Mouse (Mus musculus) WW6 (cell line): ENCODE data around the gene Nrxn1.

Experiments used
- DNase-seq: peaks from one replicate; pipeline ENCODE4 v3.0.0-alpha.2; 2013; ENCODE audit warnings: low read depth, low spot score

Gene Nrxn1

DNA sequence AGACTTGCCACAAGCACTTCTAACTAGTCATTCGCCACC is at the start of gene Nrxn1:
Gene Nrxn1 (minus strand): TSS at position 30 of the 39 bp plus-strand sequence.
- no peak for DNase-seq

DNA sequence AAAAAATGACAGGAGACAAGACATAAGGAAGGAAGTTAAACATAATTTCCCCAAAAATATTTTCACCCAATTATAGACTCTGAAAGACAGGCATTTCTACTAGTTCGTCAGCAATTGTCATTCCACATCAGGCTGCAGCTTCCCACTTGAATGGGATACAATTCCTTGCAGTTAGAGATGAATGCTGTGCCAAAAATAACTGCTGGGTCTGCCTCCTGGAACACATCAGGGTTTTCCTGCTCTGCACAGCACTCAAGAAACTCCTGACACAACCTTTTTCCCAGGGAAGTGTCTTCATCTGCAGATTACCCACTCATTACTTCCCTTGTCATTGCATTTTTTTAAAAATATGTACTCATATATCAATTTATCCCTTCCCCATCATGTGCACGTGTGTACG is 44.0 kb upstream of the Nrxn1 start:
- no peak for DNase-seq

DNA sequence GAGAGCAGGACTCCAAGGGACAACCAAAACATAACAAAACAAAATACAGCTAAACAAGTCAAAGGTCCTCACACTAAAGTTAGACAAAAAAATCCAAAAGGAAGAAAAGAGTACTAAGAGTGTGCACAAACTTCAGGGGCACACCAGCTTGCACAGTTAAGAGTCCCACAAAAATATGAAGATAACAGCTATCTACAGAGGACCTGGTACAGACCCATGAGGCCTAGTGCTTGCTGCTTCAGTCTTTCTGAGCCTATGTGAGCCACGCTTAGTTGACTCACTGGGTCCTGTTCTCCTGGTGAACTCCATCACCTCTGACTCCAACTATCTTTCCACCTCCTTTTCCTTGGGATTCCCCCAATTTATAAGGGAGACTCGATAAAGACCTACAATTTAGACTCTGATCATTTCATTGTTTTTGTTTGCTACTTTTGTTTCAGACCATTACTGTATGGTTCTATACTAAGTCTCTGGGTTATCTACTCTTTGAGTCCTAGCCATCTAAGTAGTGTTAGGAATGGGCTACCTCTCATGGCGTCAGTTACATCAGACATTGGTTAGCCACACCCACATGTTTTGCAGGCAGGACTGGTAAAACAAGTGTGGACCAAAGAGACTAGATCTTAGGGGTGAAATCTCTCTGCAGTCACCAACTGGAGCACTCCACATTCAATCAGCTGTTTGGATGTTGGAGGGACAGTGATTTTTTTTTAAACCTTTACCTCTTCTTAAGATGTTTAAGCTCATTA is 20.2 kb upstream of the Nrxn1 start:
- DNase-seq, result no peak

DNA sequence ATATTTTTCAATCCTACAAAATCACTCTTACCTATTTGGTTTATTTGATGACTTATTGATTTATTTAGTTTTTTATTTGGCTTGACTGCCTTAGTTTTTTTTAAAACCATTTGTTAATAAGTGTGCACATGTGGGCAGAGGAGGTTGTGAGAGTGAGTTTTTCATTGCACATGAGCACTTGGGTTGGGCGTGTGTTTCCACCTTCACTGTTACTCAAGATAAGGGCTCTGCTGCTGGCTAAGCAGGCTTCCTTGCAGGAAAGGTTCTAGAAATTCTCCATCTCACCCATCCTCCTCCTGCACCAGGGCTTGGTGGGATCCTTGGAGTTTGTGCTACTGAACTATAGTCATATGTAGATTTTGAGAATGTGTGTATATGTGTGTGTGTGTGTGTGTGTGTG is 19.2 kb upstream of the Nrxn1 start:
- no peak for DNase-seq

DNA sequence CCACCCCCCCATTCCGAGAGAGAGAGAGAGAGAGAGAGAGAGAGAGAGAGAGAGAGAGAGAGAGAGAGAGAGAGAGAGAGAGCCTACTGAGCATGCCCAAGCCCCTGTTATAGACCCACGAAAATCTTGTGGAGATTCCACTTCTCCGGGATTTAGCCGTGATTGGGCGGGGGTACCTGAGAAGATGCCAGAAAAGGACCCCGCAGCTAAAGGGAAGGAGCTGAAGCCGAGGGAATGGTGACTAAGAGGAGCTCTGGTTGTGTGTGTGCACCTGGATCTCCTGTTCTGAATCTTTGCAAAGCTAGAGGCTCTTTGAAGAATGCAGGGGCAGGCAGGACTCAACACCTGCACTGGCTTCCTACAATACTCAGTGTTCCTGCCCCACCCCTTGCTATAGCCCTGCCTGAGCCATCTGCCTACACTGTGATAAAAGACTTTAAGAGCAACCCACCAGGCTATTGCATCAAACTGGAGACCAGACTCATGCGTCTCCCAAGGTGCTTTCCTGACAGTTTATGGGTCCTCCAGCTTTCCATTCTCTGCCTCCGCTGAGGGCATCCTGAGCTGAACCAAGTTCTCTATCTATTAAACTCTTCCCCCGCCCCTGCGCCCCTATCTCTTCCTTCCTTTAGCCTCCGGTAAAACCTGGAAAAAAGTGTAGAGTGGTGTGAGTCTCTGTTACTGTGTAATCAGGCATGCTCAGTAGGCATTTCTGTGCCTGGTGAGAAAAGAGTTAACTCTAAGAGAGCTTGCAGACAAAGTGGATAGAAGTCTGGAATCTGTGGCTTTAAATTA is 407 bp upstream of the Nrxn1 start:
- DNase-seq, result no peak

DNA sequence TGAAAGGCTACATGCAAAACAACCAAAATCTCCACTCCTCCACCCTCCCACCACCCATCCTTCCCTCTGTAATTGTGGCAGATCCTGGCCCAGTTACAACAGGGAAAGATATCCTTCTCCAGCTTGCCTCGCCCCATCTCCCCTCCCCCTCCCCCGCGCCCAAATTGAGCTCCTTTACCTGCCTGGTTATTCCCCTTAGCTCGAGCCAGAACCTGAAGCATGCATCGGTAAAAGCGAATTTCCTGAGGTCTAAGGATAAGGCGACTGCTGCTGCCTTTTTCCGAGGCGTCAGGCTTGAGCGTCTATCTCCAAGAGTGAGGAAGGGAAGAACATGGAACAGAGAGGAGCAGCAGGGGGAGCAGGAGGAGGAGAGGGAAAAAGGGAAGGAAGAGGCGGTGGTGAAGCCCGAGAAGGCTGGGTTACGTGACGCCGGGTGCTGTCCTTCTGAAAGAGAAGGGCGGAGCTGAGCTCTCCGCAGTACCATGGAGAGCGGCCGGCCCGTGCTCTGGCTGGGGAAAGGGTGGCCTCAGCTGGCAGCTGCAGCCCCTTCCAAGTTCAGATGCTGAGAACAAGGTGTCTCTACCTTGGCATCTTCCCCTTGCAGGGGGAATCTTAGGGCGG is 340 bp downstream of the Nrxn1 start:
- peak; percentile 56 for DNase-seq

DNA sequence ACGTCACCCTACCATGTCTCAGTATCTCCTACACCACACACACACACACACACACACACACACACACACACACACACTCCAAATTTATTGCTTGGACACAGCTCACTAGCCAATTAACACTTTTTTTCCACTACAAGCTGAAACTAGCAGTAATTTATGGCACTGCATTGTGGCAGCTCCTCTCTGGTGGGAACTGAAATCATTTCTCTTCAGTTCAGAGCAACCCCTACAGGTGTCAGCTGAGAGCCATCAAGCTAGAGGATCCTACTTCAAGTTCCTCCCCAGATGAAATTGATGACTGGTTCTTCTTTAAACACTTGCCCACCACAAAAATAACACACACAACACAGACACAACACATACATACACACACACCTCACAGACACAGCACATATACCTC is 2.2 kb downstream of the Nrxn1 start:
- no peak for DNase-seq

DNA sequence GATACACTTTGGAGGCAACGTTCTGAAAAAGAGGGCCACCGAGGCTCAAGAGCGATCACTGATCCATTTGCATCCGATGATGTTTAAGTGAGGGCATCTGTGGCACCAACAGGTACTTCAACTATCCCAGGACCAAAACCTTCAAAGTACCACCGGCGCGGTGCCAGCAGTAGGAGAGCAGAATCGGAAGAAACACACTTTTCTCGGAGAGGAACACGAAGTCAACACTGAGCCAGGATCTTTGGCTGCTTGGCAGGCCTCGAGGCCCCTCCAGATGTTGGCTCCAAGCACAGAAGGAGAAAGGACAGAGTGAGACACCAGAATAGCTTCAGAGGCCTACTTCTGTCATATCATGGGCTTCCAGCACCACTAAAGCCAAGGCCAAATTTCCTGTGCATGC is 3.9 kb downstream of the Nrxn1 start:
- DNase-seq, result no peak

DNA sequence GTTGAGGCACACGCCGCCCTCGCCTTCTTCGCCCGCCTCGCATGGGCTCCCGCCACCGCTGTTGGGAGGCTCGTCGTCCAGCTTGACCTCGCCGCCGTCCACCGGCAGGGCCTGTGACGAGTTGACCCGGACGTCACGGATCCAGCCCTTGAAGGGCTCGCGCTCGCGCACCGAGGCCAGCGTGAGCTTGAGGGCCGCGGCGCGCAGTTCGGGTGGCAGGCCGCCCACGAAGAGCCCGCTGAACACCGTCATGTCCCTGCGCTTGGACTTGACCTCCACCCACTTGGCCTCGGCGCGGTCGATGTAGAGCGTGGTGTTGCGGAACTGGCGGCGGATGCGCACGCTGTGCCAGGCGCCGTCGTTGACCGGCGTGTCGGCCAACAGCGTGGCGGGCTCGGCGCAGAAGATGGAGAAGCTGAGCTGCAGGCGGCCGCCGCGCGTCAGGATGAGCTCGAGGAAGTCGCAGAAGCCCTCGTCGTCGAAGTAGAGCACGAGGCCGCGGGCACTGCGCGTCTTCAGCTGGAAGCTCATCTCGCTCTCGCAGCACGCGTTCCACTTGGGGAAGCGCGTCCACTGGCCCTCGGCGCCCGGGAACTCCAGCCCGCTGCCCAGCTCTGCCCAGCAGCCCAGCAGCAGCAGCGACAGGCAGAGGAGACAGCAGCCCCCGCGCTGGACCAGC is 4.7 kb downstream of the Nrxn1 start:
- DNase-seq, result no peak

DNA sequence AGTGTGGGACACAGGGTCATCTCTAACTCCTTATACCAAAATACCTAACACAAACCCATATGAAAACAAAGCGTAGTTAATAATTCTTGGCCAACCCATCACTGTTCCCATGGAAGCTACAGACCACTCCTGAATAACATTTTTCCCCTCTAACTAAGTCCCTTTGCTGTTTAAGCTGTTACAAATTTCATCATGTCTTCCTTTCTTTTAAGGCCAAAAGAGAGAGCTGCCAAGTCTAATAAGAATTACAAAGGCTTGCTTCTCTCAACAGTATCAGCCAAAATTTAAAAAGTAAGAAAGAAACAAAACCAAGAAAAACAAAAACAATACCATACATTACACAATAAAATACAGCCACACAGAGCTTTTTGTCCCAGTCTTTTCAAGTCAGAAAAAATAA is 6.5 kb downstream of the Nrxn1 start:
- DNase-seq, result no peak

DNA sequence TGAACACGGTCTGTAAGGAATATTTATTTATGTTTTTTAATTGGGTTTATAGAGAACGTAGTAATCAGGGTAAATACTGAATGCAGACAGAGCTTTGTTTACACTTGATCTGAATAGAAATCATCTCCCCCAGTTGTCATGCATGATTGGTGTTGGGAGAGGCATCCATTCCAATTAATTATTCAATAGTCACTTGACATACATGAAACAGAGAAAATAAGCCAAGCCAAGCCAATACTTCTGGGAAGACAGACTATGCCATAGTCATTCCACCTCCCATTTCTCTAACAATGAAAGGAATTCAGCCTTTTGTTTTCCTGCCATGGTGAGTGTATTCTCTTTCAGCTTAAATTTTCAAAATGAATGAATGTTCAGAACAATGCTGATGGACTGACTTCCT is 7.5 kb downstream of the Nrxn1 start:
- DNase-seq, result no peak

DNA sequence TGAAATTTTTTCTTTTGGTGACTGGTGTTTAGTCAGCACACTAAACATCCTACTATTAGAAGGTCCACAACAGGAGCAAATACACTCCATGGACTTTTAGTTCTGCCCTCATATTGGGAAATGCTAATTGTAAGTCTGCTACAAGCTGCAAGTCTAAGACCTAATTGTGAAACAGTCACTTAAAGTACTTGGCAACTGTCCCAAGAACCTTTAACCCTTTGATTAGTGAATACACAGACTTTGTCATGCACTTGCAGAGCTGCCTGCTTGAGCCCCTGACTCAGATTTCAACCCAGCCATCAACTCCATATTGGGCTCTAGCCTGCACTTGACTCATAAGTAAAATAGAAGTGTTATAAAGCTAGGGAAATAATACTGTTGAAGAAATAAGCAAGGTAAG is 13.8 kb downstream of the Nrxn1 start:
- DNase-seq, result no peak

DNA sequence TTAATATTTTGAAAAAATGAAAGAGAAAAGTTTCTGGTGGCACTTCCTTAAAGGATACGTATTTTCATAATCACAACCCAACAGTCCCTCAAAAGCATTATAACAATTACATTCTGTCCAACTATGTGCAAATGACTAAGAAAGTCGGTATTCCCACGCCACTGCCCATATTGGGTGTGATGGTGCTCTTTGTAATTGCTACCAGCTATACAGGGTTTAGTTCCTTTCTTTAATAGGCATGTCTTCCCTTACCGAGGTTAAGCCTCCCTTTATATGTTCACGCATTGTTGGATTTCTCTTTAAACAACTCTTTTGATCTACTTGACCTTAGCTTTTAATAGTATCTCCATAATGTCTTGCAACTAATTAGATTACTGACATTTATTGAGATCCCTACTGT is 18.1 kb downstream of the Nrxn1 start:
- DNase-seq, result no peak

DNA sequence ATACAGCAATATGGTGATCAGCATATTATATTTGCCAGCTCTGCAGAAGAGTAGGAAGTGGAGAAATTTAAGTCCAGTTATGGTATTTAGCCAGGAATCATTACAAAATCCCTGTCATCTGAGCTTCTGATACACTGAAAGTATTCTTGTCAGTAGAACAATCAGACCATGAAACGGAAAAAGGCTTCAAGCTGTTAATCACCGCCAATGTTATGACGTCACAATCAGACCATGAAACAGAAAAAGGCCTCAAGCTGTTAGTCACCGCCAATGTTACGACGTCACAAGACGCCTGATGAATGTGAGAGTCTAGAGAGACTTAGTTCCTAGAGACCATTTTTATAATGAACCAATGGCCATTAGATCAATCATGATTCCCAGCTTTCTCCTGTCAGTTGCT is 59.4 kb downstream of the Nrxn1 start:
- DNase-seq, result no peak

DNA sequence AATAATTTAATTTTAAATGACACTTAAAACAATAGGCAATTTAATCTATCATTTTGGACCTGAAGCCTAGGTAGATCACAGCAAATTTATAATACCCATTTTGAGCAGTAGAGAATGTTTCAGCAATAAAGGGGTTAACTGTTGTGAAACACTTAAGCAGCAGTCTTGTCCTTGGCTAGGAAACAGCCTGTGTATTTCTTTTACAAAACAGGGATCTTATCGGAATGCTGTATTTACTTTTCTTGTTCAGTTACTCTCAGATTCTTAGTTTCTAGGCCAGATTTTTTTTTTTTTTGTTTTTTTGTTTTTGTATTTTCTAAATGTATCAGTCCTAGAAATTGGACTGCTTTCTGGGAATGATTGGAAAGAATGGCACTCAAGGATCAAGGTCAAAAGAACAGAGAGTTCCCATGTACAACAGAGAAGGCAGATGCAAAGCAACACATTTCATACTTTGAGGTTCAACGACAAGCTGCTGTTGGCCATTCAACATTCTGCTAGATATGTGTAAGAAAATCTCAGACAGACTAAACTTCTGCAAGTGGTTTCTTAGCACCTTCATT is 67.7 kb downstream of the Nrxn1 start:
- no peak for DNase-seq

DNA sequence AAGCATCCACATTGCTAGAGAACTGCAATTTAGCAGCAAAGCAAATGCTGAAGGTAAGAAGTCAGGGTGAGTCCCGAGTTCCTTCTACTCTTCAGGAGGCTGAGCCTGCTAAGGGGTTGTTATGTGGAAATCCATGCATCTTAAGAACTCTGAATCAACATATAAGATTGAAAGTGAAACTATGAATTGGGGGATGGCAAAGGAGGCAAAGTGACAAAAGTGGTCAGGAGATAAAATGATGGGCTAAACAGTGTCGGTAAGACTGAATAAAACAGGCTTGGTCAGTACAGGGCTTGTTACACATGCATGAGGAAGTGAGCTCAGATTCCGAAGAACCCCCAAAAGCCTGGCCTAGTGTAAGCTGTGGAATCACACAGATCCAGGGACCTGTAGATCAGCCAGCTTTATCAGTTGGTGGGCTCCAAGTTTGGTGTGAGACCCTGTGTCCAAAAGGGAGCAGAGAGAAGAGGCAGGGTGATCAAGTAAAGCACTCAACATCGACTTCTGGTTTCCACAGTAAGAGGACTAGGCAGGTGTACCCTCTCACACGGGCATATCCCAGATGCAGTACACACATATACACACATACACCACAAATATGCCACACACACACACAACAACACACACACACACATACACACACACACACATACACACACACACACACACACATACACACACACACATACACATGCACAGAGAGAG is 85.3 kb downstream of the Nrxn1 start:
- DNase-seq, result no peak

DNA sequence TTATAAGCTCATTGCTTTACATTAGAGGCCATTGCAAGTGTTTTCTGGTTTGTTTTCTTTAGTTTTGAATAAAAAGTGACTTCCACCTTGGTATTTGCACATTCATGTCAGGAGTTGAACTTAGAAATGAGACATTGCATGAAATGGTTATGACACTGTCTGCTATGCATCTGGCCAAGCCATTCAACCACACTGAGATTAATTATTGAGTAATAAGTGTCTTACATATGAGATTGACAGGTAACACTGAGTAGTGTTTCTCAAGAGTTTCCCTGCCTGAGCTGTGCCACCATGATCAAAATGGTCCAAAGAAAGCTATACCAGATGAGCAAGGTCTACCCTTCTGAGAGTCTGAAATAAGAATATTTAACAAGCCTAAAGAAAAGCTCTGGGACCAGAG is 92.5 kb downstream of the Nrxn1 start:
- DNase-seq, result no peak

DNA sequence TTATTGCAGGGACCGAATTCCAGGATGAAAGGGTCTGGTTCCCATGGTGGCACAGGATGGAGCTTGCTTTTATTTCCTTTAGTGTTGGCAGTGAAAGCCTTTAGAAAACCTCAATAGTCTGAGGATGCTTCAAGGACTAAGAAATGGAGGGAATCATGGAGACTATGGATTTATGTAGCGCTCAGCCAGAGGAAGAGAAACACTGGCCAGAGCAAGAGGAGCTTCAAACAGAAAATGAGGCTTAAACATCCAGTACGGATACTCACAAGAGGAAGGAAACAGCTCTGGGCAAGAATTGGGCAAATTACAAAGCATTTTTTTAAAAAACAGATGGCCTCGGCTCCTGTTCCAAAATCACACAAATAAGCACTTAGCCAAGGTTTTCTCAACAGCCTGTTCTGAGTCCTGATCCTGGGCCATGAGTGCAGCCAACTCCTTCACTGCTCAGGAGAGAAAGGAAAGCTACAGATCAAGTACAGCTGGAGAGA is 93.2 kb downstream of the Nrxn1 start:
- no peak for DNase-seq

DNA sequence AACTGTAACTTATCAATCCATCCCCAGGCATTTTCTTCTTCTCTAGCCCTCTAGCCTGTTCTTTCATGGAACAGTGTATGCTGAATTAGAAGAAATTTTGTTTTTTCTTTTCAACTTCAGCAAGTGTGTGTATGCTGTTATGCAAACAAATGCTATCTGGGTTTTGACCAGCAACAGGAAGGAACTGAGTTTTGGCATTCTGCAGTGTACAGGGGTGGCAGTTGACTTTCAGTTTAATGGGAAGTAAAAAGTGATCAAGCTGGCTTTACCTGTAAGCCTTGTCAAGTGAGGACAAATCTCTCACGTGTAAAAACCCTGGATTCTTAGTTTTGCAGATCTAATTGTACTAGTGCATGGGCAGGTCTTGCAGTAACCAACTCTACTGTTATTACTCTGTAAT is 95.2 kb downstream of the Nrxn1 start:
- DNase-seq, result no peak

DNA sequence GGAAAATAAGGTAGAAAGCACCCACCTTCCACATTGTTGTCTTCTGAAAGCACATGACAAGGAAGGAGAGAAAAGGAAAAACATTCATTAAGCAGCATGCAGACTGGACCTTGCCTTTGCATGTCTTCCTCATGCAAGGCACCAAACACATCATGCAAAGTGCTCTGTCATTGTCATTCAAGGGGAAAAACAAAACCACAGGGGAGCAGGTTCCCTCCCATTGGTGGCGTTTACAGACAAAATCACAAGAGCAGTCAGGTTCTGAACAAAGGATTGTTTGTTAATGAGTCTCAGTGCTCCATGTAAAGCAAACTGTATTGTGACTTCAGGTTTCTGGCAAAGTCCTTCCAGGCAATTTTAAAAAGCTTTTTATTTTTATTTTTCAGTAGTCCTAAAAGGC is 97.4 kb downstream of the Nrxn1 start:
- peak; percentile 13 for DNase-seq

DNA sequence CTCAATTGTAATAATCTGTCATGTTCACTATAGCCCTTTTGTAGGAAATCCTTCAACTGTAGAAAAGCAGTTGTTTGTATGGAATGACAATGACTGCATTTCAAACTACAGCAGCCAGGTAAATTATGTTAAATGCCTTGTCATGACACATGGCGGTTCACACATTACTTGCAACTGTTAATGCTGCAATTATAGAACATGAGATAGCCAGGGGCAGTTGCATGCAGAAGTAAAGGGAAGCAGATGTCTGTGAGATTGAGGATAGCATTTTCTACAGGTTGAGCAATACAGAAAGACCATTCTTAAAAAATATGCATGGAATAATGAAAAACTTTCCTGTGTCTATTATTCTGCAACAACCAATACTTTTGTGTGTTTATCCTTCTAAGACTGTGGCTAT is 98.6 kb downstream of the Nrxn1 start:
- DNase-seq, result no peak

DNA sequence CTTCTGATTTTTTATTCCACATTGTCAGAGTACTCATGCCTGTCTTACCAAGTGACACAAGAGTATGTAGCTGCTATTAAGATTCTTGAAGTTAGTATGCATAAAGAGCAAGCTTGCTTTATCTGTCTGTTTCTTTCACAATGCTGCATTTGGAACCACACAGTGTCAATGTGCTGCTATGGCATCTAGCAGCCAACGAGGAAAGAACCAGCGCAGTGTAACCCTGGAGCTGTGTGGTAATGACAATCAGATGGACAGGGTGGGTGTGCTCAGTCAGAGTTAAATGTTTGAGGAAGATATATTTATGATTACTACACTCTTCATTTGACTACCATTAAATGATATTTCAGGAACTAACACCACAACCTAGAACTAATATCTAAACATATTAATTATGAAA is 102.1 kb downstream of the Nrxn1 start:
- DNase-seq, result no peak
